Mouse (Mus musculus): ENCODE data around the gene March1.

Gene March1

DNA sequence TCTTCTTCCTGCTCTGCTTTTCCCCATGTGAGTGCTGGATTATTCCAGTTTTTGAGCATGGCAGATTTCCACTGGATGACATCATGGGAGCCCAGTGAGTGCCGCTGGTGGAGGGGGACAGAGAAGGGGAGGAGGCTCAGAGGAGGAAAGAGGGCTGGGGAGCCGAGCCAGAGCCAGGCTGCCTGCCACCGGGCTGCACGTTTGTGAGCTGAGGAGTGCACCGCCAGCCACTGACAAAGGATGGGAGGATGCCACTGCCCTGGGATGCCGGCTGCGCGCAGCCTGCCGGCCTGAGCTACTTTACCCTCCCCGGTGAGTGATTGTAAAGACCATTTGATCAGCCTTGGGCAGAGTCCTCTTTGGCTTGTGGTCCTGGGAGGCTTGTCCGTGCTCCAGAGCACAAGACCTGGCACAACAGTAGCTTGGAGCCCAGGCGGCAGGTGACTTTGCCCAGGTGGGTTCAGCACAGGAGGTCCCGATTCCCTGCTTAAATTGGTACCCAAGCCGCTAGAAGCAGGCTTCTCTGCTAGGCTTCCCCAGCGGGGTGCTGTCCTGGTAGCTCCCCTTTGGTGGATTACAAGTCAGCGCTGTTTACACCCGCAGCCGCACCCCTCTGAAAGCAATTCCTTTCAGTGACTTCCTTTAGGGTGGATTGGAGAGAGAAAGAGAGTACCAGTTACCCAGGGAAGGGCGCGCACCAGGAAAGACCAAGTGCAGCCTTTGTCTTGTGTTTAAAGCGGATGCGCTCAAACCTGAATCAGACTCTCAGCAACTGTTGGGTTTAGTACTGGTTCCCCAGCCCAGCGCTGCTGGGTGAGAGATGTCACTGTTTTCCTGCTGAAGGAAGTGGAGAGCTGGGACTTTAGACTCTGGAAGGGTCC, at the start of gene March1:
TSS of gene March1 (plus strand) at position 30 of the 881 bp plus-strand sequence.
- DNase-seq = no peak

DNA sequence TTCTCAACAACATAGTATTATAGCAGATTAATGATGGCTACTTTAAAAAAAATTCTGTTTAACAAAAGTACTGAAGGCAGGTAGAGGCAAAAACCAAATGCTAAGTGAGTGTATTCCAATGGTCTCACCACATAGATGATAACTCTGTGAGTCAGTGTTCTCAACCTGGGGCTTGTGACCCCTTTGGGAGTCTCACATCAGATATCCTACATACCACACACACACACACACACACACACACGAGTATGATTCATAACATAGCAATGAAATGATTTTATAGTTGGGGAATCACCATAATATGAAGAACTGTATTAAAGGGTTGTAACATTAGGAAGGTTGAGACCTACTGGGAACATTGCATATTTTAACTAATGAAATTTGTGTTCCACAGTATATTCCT, 30.8 kb upstream of the March1 start:
- no peak for DNase-seq

DNA sequence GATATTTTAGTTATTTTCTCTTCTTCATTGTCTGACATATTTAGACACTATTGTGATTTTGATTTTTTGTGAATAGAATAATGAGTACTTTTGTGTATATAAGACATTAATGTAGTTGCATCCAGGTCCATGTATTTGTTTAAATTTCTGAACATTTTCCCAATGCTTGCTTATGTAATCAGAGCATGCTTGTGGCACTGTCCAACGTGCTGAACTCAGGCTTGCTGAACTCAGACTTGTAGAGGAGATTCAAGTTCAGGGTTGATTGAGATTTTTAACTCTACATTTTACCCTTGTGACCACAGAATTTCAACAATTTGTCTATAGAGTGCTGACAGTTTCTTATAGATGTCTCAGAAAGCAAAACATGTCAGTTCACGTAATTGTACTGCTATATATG, 14.5 kb upstream of the March1 start:
- DNase-seq = peak in 1 of 2 experiments; percentile 12

DNA sequence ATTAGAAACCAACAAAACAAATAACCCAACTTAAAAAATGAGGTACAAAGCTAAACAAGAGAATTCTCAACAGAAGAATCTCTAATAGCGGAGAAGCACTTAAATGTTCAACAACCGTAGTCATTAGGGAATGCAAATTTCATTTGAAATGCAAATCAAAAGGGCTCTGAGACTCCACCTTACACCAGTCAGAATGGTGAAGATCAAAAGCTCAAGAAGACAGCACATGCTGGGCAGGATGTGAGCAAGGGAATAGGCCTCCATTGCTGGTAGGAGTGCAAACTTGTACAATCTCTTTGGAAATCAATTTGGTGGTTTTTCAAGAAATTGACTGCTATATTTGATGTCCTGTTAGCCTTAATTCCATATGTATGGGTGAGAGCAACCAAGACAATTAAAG, 8.2 kb upstream of the March1 start:
- no peak for DNase-seq

DNA sequence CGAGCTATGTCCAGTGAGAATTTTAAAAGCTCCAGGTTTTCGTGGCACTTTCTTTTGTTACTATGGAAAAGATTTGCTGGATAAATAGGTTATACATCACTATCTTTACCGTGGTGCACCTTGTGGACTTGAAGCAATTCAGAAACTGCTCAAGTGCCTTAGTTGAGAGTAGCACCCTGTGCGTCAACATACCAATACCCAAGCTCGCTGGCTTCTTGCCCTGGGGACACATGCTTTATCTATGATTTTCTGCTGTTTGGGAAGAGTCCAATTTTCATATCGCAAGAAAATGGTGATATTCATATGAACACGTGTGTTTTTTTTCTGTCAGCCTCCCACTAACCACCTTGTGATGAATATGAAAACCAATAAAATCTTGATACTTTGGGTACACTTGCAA, 1.3 kb downstream of the March1 start:
- no peak for DNase-seq

DNA sequence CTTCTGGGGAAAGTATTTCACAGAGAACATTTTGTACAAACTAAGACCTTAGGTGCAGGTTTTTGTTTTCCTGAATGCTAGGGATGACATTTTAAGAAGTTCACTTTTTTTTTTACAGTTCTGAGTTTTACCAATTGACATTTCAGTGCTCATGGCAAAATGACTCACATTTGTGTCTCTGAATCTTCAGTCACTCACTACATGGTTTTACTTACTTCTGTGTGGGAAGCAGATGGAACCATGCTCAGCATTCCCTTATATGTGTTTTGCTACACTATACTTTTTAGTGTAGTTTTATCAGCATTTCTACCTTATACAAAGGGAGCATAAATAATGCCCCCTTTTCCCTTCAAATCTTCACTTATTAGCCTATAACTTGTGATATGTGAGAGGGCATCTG, 27.2 kb downstream of the March1 start:
- no peak for DNase-seq

DNA sequence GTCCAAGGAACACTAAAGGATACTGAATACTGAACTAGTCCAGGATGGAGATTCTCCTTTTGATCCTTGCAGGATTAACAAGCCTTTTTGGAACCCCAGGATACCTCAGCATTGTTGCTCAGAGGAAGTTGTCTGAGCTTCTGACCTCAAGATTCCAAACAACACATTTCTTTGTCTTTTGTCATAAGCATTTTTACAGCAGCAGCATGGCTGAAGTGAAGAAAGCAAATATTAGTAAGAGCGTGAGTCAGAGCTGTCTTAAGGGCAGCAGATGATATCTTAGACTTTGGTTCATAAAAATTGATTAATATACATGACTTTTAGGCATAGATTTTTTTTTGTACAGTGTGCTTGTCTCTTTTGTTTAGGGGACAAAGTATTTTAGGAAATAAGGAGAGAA, 27.8 kb downstream of the March1 start:
- DNase-seq = no peak

DNA sequence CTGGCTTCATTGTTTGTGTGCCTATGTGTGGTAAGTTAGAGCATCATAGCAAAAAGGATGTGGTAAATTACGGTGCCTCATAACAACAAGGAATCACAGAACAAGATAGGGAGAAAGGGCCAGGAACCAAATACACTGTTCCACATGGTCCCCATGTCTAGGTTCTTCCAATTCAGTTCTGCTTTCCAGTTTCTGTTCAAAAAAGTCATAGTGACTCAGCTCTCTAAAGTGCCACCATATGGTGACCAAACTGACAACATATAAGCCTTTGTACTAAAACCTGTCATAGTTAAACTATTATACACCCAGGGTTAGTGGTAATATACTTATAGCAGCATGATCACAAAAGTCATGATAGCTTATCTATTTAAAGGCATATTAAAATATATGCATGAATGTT, 28.2 kb downstream of the March1 start:
- DNase-seq = no peak

DNA sequence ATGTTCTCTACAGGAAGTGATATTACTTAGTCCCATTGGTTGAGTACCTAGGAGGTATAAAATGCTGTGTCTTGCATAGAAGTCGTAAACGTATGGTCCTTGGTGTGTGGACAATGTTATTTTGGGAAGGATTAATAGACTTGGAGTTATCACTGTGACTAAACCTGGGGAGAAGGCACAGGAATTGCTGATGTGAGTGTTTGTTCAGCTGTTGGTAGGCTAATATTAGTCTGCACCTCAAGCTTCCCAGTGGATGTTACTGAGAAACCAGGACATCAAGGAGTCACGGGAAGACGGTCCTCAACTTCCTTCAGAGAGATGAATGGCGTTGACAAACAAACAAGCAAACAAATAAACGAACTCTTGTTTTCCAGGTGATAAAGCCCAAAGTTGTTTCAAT, 38.2 kb downstream of the March1 start:
- no peak for DNase-seq

DNA sequence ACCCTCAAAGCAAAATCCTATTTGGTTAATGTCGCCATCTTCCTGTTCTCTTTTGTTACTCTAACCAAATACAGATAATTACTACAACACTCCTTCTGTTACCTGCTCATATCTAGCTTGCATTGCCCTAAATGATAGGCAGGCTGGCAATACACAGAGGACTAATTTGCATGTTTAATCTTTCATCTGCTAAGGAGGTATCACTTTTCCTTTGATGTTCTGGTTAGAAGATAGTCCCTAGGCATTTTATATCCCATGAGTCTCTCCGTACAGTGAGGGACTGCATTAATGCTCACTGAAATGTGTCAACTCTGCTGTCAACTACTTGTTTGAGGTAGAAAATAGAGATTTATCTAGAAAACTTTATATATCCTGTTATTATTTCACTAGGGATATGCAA, 44.2 kb downstream of the March1 start:
- DNase-seq = no peak

DNA sequence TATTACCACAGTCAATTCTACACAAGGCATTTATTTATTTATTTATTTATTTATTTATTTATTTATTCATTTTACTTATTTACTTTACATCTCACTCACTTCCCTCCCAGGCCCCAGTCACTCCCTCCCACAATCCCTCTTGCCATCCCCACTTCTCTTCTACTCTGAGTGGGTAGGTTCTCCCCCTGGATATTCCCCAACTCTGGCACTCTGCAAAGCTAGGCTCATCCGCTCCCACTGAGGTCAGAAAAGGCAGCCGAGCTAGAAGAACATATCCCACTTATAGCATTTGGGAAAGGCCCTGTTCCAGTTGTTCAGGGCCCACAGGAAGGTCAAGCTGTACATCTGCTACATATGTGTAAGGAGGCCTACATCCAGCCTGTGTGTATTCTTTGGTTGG, 48.1 kb downstream of the March1 start:
- DNase-seq = no peak

DNA sequence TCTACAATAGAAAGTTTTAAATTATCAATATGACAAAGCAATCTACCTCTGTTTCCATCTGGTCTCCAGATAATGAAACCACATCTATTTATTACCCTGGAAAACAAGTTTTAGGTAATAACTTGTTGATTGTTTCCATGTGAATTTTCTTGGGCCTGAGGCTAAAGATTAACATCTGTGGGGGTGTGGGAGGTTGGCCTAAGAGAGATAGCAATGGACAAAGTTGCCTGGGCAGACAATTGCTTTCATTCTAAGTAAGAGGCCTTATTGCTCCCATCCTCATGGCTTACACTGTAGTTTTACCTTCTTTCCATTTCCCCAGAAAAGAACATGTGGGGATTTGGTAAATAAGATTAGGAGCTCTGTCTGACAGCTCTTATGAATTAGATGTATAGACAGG, 125.4 kb downstream of the March1 start:
- DNase-seq = no peak

DNA sequence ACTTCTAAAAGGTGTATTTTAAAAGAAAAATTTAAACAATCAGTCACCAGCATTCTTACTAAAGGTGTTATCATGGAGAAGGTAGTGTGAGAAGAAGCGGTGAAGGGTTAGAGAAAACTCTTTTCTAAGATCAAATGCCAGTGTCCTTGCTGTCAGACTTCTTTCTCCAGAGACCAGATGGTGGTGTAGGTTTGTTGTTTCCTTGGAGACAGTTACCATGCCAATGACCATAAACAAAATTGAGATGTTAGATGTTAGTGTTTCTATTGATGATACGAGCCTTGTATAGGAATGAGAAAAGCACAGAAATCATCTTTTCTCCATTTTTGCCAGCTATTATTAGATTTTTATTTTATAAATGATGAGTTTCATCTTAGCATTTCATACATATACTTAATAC, 158.1 kb downstream of the March1 start:
- no peak for DNase-seq

DNA sequence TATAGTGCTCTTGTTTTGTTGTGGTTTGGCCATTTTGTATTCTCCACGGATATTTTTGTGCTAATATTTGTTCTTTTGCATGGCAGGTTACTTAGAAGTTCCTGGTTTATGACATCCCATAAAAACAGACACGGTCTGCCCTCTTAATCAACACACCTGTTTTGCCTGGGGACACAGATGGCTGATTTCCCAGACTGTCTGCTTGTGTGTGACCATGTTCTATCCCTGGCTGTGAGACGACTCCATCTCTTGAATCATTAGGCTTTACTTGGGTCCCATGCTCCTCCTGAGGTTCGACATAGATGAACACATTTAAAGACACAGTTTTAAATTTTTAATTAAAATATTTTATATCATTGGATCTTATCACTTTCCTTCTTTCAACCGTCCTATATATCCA, 163.5 kb downstream of the March1 start:
- no peak for DNase-seq

DNA sequence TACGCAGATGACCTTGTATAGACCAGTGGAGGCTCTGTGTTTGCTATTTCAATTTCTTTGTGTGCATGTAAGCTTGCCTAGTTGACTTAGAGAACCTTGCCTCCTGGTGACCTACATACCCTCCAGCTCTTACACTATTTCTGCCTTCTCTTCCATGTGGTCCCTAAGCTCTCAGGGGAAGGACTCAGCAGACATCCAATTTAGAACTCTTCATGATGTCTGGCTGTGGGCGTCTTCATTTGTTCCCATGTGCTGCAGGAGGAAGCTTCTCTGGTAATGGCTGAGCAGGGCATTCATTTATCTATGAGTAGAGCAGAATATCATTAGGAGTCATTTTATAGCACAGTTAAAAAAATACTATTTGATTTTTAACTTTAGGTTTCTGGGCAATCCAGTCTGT, 195.3 kb downstream of the March1 start:
- DNase-seq = no peak

DNA sequence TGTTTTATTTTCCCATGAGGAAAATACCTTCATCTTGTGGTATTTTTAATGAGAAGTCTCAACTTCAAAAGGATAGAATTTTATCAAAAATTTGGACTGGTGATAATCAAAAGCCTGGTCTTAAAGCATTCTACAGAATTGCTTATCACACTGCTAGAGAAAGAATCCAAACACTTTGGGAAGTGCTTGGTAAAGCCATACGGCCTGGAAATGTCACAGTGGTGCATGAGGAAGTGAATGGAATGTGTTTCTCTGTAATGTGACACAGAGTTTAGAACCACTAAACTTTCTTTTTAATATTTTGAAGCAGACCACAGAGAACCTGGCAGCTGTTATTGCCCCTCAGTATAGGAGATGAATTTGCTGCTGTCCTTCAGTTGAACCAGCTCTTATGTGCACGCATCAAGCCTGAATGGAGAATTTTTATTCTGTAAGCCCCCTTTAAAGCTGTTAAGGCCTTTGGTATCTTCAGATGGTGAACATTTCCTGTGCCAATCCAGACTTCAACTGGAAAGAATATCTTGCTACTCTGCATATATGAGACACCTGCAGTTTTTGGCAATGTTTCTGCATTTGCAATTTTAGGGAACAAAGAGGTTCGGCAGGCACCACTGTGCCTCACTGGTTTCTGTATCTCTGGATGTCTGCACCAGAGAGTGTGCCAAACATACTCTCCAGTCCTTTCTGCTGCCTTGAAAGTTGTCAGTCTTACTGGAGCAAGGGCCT, 304.8 kb downstream of the March1 start:
- DNase-seq = no peak

DNA sequence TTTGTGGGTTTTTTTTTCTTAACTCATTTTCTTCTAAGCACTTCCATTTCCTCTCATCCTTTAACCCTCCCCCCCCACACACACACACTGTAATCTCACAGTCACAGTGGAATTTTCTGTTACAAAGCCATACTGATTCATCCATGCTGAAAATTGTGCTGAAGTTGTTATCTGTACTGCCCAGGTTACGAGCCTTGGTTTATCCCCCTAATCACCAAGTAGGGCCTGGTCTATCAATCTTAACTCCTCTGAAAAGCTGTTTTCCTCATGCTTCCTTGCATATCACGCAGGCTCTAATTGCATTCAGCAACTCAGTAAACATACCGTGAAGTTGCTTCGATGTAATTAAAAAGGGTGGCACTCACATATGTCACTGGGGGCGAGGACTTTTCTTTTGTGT, 339.2 kb downstream of the March1 start:
- DNase-seq = no peak

DNA sequence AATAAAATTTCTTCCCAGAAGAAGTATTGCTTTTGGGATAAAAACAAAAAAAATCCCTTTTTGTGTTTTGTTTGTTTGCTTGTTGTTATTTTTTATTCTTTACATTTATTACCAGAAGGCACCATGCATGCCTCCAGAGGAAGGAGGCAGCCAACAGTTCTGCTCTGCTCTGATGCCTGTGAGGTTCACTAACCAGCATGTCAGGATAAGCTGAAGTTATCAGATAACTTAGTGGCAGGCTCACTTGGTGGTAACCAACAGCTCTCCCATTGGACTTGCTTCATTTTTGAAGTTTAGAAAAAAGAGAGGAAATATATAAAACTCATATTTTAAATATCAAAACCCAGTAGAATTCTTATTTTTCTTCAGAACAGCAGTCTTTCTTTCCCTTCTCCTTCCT, 339.8 kb downstream of the March1 start:
- no peak for DNase-seq

DNA sequence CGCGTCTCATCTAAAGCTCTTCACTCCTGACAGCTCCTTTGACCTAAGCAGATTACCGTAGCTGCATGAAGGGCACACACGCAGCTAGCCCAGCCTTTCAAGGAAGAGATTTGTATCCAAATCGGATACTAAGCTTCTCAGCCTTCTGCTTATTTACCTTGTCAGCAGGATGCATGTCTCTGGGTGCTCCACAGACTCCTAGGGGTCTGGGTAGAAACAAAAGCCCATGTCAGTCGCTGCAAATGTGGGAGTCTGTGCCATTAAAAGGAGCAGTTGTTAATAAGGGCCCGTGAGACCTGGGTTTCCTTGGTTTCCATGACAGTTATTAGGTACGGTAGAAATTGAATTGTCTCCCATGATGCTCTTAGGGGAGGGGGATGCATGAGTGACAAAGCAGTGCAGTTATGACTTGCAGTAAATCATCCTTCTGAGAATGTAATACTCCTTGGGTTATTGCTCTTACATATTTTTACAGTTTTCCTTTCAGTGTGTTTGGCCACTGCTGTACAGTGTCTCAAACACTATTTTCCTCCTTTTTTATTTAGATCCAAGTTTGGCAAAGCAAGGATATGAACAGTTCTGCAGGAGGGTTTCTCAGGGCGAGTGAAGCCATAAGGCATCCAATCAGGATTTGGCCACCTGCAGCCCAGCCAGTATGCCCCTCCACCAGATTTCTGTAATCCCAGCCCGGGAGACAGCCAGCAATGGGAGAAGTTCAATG, 349.0 kb downstream of the March1 start:
- no peak for DNase-seq

DNA sequence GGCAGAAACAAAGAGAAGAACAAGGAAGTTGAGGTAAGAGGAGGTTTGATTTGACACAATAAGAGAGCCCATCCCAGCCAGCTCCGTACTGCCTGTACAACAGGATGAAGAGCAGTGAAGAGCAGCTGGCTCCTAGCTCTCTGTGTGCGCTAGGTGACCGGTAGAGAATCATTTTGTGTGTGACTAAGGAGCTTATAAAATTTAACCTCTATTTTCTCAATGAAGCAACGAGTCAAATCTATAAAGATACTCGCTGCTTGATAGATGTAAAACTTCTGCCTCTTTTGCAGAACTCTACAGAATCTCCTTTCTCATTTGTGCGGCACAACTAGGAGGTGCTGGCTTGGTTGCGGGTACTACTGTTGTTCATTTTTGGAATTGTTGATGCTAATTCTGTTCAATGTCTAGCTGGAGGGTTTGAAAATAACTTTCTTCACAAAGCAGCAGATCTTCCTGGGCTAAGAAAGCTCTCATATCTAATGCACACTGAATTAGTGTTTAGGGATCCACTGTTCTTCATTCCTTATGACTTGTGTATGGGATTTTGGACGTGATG, 349.6 kb downstream of the March1 start:
- DNase-seq = no peak

DNA sequence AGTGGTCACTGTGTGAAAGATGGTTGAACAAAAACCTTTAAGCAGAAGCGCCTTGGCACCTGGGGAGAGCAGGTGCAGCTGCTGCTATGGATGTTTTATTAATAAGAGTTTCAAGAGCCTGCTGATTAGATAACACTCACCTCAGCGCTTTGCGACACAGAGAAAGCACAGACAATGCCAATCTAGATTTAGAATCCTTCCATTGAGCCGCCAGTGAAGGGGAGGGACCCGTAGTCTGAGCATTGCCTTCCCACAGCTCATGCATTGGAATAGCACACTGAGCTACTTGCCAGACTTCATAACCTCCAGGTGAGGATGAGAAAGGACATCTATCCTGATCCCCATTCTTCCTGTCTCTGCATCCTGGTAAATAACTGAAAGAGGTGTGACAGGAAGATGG, 359.2 kb downstream of the March1 start:
- DNase-seq = no peak

DNA sequence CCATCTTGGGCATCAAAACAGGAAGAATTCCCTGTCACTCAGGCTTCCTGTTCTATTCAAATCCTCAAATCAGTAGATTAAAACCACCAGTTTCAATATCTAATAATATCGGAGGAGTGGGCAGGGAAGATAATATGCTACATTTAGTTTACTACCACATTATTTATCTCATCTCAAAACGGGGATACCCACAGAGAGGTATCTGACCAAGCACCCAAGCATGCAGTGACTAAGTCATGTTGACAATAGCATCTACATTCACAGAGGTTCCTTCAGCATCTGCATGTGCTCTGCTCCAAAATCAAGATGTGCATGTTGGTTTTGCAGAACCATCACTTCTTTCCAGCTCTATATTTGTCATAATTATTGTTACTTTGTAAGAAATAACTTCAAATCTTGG, 364.3 kb downstream of the March1 start:
- no peak for DNase-seq

DNA sequence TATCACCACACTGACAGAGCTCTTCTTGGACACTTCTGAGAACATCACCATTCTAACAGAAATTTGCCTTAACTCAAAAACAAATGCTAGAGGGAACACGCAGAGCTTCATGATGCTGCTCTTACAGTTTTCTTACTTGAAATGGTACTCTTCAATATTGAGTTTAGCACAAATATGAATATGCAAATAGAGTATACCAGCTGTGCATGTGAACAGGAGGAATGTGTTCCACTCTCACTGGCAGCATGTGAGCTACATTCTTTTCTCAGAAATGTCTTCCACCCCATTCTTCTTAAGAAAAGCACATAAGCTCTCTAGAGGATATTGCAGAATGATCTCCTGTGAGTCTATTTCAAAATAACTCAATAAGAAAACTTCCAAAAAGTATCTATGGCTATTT, 370.0 kb downstream of the March1 start:
- DNase-seq = no peak
